Mouse (Mus musculus) ES-Bruce4 (cell line): ENCODE results near the gene Nckipsd. TPM values are rescaled to one million over a fixed set of nuclear protein-coding genes. Genes with fewer than 3 reads are reported as not detected.

Source experiments
- H3K27ac ChIP-seq: 2 replicates; pipeline ENCODE4 v1.5.1; 2012; ENCODE audit warnings: low read length, inconsistent platforms; ENCODE audit not compliant: insufficient read depth
- H3K27me3 ChIP-seq: 2 replicates; pipeline ENCODE4 v1.6.1; 2012; ENCODE audit warnings: mild to moderate bottlenecking, low read length, inconsistent platforms; ENCODE audit not compliant: control insufficient read depth, poor library complexity, insufficient read depth, severe bottlenecking
- H3K36me3 ChIP-seq: 2 replicates; pipeline ENCODE4 v1.6.1; 2012; ENCODE audit warnings: inconsistent platforms, mild to moderate bottlenecking, low read length, moderate library complexity; ENCODE audit not compliant: control insufficient read depth, poor library complexity, insufficient read depth, severe bottlenecking
- H3K4me1 ChIP-seq: one replicate; pipeline ENCODE4 v1.8.1; 2011; ENCODE audit warnings: low read length; ENCODE audit not compliant: control insufficient read depth, insufficient read depth
- H3K4me3 ChIP-seq: 2 replicates; pipeline ENCODE4 v1.5.1; 2011; ENCODE audit warnings: low read depth, mild to moderate bottlenecking, low read length
- H3K9ac ChIP-seq: 2 replicates; pipeline ENCODE4 v1.6.1; 2012; ENCODE audit warnings: low read depth, mild to moderate bottlenecking, inconsistent platforms; ENCODE audit not compliant: poor library complexity, severe bottlenecking
- H3K9me3 ChIP-seq: replicated peaks from 2 replicates; pipeline ENCODE4 v1.6.1; 2012; ENCODE audit warnings: mild to moderate bottlenecking, low read length, inconsistent platforms; ENCODE audit not compliant: control insufficient read depth, poor library complexity, insufficient read depth, severe bottlenecking
- CTCF ChIP-seq: IDR thresholded peaks from one replicate; pipeline ENCODE4 v1.8.1; 2011; ENCODE audit warnings: low read depth, low read length
- EP300 ChIP-seq: IDR thresholded peaks from 2 replicates; pipeline ENCODE4 v1.6.1; 2011; ENCODE audit warnings: low read depth, low read length; ENCODE audit not compliant: insufficient read depth
- POLR2A ChIP-seq: IDR thresholded peaks from one replicate; pipeline ENCODE4 v1.8.1; 2011; ENCODE audit warnings: low read length; ENCODE audit not compliant: insufficient read depth
- polyA plus RNA-seq: library from polyadenylated mRNA; stranded (reverse); fragments of >200 nt; gene quantifications from 2 replicates; pipeline ENCODE4 v1.2.4, GENCODE M21; 2011; ENCODE audit warnings: low read depth; ENCODE audit not compliant: missing spikeins, insufficient read depth, insufficient read length

Gene Nckipsd
- polyA plus RNA-seq, 1 experiment: 10.3 TPM

- peaks cover 5% of the 10 kb centered on the region for H3K4me1 ChIP-seq
- H3K4me3 ChIP-seq: no peak overlapping the region
These were observed 21.7 kb upstream of the Nckipsd start for GRCm38 (mm10) chr9:108786494-108786893.

DNA sequence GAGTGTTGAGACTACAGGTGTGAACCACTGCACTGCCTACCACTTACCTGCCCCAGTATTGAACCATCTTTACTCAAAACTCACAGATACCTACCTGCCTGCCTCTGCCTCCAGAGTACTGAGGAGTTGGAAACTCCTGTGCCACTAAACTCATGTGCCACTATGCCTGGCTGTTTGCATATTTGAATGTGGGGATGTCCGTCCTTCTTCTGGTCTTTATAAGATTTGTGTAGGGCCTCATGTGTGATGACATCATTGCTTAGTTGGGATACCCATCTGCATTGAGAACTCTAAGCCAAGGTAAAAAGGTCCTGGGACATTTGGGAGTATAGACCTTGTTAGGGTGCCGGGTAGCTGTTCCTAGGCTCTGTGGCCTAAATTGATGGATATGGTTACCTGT is 21.1 kb upstream of the Nckipsd start:
- Histone ChIP-seq H3K36me3 (0 out of 2 replicates have a peak, but pooled peaks cover 3% of the 10 kb centered on the region), H3K9ac (no peak overlapping the region), H3K27ac (no peak overlapping the region), H3K9me3 (no peaks in the 10 kb centered on the region), H3K27me3 (no peaks in the 10 kb centered on the region), H3K4me1 (peaks cover 3% of the 10 kb centered on the region), H3K4me3 (no peak overlapping the region)
- TF ChIP-seq CTCF: no peak
- no peak for TF ChIP-seq POLR2A
- no peak for TF ChIP-seq EP300

More at GRCm38 (mm10) chr9:108786494-108786893, 21.7 kb upstream of the Nckipsd start:
- Histone ChIP-seq H3K9me3 (no peaks in the 10 kb centered on the region), H3K36me3 (0 out of 2 replicates have a peak, but pooled peaks cover 3% of the 10 kb centered on the region), H3K9ac (no peak overlapping the region), H3K27ac (no peak overlapping the region), H3K27me3 (no peaks in the 10 kb centered on the region)
- TF ChIP-seq EP300 (no peak), CTCF (no peak), POLR2A (no peak)

GRCm38 (mm10) chr9:108788713-108789112 is 19.5 kb upstream of the Nckipsd start:
- H3K9me3 ChIP-seq: no peaks in the 10 kb centered on the region
- no peaks in the 10 kb centered on the region for H3K27me3 ChIP-seq
- H3K27ac ChIP-seq: no peak overlapping the region
- TF ChIP-seq EP300: no peak
- no peak for TF ChIP-seq POLR2A
- no peak for TF ChIP-seq CTCF
- 0 out of 2 replicates have a peak, but pooled peaks cover 3% of the 10 kb centered on the region for H3K36me3 ChIP-seq
- no peak overlapping the region for H3K9ac ChIP-seq
- H3K4me1 ChIP-seq: peaks cover 1% of the 10 kb centered on the region
- no peak overlapping the region for H3K4me3 ChIP-seq

GRCm38 (mm10) chr9:108792307-108792706 is 15.9 kb upstream of the Nckipsd start:
- Histone ChIP-seq H3K4me3 (no peak overlapping the region), H3K27ac (no peak overlapping the region), H3K9ac (no peak overlapping the region), H3K36me3 (0 out of 2 replicates have a peak, but pooled peaks cover 2% of the 10 kb centered on the region), H3K9me3 (no peaks in the 10 kb centered on the region), H3K4me1 (peaks cover 1% of the 10 kb centered on the region), H3K27me3 (no peaks in the 10 kb centered on the region)
- TF ChIP-seq POLR2A (no peak), CTCF (no peak), EP300 (no peak)

DNA sequence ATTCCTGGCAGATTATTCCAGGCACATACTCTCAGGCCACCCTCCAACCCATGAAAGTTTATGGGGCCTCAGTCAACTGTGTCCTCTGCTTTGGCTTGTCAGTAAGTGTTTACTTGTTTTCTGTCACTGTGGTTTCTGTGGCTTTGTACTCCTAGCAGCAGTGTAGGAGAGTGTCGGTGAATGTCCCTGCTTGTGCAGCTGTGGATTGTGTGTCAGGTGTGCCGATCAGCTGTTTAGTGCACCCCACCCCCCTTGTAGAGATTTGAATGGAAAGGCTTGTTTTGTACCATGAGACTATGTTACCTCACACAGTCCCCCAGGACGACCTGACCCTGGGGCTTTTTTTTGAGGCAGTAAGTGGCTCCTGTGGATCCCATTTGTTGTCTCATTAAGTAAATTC is 15.4 kb upstream of the Nckipsd start:
- 0 out of 2 replicates have a peak, but pooled peaks cover 2% of the 10 kb centered on the region for H3K36me3 ChIP-seq
- TF ChIP-seq CTCF: no peak
- TF ChIP-seq EP300: 0 out of 2 replicates have a peak, but pooled peaks have one; percentile 13
- no peak overlapping the region for H3K27ac ChIP-seq
- no peaks in the 10 kb centered on the region for H3K9me3 ChIP-seq
- peaks cover 1% of the 10 kb centered on the region for H3K4me1 ChIP-seq
- H3K9ac ChIP-seq: no peak overlapping the region
- H3K4me3 ChIP-seq: no peak overlapping the region
- no peaks in the 10 kb centered on the region for H3K27me3 ChIP-seq

DNA sequence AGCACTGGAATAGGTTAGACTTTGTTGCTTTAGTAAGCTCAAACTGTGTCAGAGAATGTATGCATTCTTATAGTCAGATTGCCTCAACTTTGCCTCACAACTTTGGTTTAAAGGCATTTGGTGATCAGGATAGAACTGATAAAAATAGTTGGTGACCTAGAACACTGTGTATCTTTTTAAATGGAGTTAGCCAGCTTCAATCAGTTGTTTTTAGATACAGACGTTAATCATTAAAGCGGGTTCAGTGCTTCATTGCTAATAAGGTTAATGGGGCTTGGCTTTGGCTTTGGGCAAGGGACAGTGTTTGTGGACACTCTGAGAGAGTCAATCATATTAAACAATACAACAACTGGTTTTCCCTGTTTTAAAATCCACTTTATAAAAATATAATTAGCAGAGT is 12.9 kb upstream of the Nckipsd start:
- Histone ChIP-seq H3K27ac (no peak overlapping the region), H3K4me3 (no peak overlapping the region), H3K9ac (no peak overlapping the region), H3K4me1 (no peaks in the 10 kb centered on the region), H3K27me3 (no peaks in the 10 kb centered on the region), H3K9me3 (no peaks in the 10 kb centered on the region), H3K36me3 (peaks cover 17% of the 10 kb centered on the region)
- TF ChIP-seq POLR2A (no peak), EP300 (no peak), CTCF (no peak)
